Mouse (Mus musculus) forebrain, embryonic 12.5 days (tissue): Measurements from ENCODE around the gene Zfyve19. TPM values are rescaled to one million over a fixed set of nuclear protein-coding genes. Genes with fewer than 3 reads are reported as not detected.

Experiments
- ATAC-seq: fragments of 200-750 bp; cut with Nextera tagmentation; 2 replicates; pipeline ENCODE4 v1.8.0; 2017; ENCODE audit warnings: moderate TSS enrichment; ENCODE audit not compliant: low FRiP score
- H3K27ac ChIP-seq: fragments of 300-500 bp; sonication (generic); 2 replicates; pipeline ENCODE4 v1.5.1; 2016; ENCODE audit warnings: mild to moderate bottlenecking
- H3K27me3 ChIP-seq: fragments of 300-500 bp; sonication (generic); 2 replicates; pipeline ENCODE4 v1.6.1; 2016; ENCODE audit warnings: mild to moderate bottlenecking
- H3K36me3 ChIP-seq: fragments of 300-500 bp; sonication (generic); replicated peaks from 2 replicates; pipeline ENCODE4 v1.6.1; 2016; ENCODE audit warnings: mild to moderate bottlenecking
- H3K4me1 ChIP-seq: fragments of 300-500 bp; sonication (generic); 2 replicates; pipeline ENCODE4 v1.6.1; 2016
- H3K4me2 ChIP-seq: fragments of 300-500 bp; sonication (generic); 2 replicates; pipeline ENCODE4 v1.6.1; 2016; ENCODE audit warnings: mild to moderate bottlenecking, moderate library complexity
- H3K4me3 ChIP-seq: fragments of 300-500 bp; sonication (generic); replicated peaks from 2 replicates; pipeline ENCODE4 v1.5.1; 2016; ENCODE audit warnings: mild to moderate bottlenecking
- H3K9ac ChIP-seq: fragments of 300-500 bp; sonication (generic); 2 replicates; pipeline ENCODE4 v1.6.1; 2016; ENCODE audit warnings: mild to moderate bottlenecking
- H3K9me3 ChIP-seq: fragments of 300-500 bp; sonication (generic); 2 replicates; pipeline ENCODE4 v1.6.1; 2016
- WGBS: fragments of 180-500 bp; shearing (Covaris S2); methylation state at CpG from one replicate; pipeline ENCODE4 v1.1.7; 2016; 5-methylcytosine and 5-hydroxymethylcytosine counted together
- polyA plus RNA-seq: library from polyadenylated mRNA; unstranded; fragments of >200 nt; fragmentation: Nextera tagmentation; extraction: Ambion mirVana; gene quantifications from 2 replicates; pipeline ENCODE4 v1.2.1, GENCODE M21; 2016

Zfyve19 gene
- polyA plus RNA-seq, 1 experiment from 2014 or later, result 51.1 TPM

DNA sequence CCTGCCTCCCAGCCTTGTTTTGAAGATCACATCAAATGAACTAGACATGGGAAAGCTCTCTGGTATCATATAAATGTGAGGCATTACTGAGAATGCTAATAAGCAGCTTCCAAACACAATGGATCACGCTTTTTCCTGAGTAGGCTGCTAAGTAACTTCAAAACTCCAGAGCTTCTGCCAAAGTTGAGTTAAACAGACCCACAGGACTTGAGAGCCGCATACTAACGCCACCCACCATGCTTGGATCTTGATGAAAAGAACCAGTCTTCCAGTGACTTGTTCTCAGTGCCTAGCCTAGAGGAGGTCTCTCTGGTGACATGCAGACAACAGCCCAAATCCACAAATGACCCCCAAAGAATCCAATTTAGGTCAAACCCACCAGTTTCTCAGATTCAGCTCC is 9.5 kb upstream of the Zfyve19 start:
- no peak overlapping the region for H3K4me3 ChIP-seq
- no peak overlapping the region for H3K9ac ChIP-seq
- H3K27ac ChIP-seq, result no peak overlapping the region
- no peaks in the 10 kb centered on the region for H3K9me3 ChIP-seq
- H3K27me3 ChIP-seq, result no peaks in the 10 kb centered on the region
- 49% methylated on average over 3 of the region's 3 CpGs for WGBS
- no peaks in the 10 kb centered on the region for H3K36me3 ChIP-seq
- no peak overlapping the region for H3K4me2 ChIP-seq
- no peak for ATAC-seq
- peaks cover 24% of the 10 kb centered on the region for H3K4me1 ChIP-seq

- H3K4me3 ChIP-seq, result no peak overlapping the region
- no peak overlapping the region for H3K4me2 ChIP-seq
- ATAC-seq, result no peak
- 69% methylated on average over 5 of the region's 5 CpGs for WGBS
- peaks cover 28% of the 10 kb centered on the region for H3K4me1 ChIP-seq
- no peak overlapping the region for H3K27ac ChIP-seq
- no peaks in the 10 kb centered on the region for H3K27me3 ChIP-seq
- no peaks in the 10 kb centered on the region for H3K36me3 ChIP-seq
- no peak overlapping the region for H3K9ac ChIP-seq
- no peaks in the 10 kb centered on the region for H3K9me3 ChIP-seq
These were observed 5.4 kb upstream of the Zfyve19 start for GRCm38 (mm10) chr2:119202914-119203453.

- no peak overlapping the region for H3K9ac ChIP-seq
- H3K4me3 ChIP-seq, result no peak overlapping the region
- no peaks in the 10 kb centered on the region for H3K9me3 ChIP-seq
- no peak for ATAC-seq
- no peaks in the 10 kb centered on the region for H3K27me3 ChIP-seq
- H3K4me1 ChIP-seq, result peaks cover 24% of the 10 kb centered on the region
- H3K36me3 ChIP-seq, result no peaks in the 10 kb centered on the region
- H3K4me2 ChIP-seq, result no peak overlapping the region
- no peak overlapping the region for H3K27ac ChIP-seq
- 80% methylated on average over 4 of the region's 4 CpGs for WGBS
These were observed 4.5 kb upstream of the Zfyve19 start for GRCm38 (mm10) chr2:119203871-119204460.

- H3K9ac ChIP-seq, result peak overlapping the region; percentile 79
- no peaks in the 10 kb centered on the region for H3K27me3 ChIP-seq
- peaks cover 24% of the 10 kb centered on the region for H3K36me3 ChIP-seq
- WGBS, result 20% methylated on average over 6 of the region's 6 CpGs
- H3K4me2 ChIP-seq, result peak overlapping the region; percentile 70
- no peak; the same call in 1 of the 2 replicates for ATAC-seq
- H3K27ac ChIP-seq, result peak overlapping the region; percentile 87
- H3K4me1 ChIP-seq, result peaks cover 26% of the 10 kb centered on the region
- H3K4me3 ChIP-seq, result peak overlapping the region; percentile 74
- H3K9me3 ChIP-seq, result no peaks in the 10 kb centered on the region
These were observed 465 bp upstream of the Zfyve19 start for GRCm38 (mm10) chr2:119207961-119208343.

DNA sequence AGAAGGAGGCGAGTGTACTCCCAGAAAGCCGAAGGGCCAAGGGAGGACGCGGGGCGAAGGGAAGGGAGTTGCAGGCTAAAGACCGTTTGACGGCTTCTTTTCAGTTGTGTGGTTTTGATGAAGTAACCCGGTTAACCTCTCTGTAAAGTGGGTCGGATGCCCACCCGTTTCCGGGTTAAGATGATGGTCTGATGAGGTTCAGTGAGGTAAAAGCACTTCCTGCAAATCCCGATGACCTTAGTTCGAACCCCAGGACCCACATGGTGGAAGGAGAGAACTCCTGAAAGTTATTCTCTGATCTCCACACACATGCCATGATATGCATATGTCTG is 725 bp downstream of the Zfyve19 start:
- Histone ChIP-seq H3K4me1 (peaks cover 17% of the 10 kb centered on the region), H3K36me3 (peaks cover 30% of the 10 kb centered on the region), H3K27me3 (no peaks in the 10 kb centered on the region), H3K9me3 (no peaks in the 10 kb centered on the region), H3K9ac (peak overlapping the region; percentile 79), H3K27ac (peak overlapping the region; percentile 87; the same call in 1 of the 2 replicates), H3K4me3 (peak overlapping the region; percentile 74), H3K4me2 (peak overlapping the region; percentile 70)
- ATAC-seq, result peak; percentile 5
- 2% methylated on average over 13 of the region's 13 CpGs for WGBS

DNA sequence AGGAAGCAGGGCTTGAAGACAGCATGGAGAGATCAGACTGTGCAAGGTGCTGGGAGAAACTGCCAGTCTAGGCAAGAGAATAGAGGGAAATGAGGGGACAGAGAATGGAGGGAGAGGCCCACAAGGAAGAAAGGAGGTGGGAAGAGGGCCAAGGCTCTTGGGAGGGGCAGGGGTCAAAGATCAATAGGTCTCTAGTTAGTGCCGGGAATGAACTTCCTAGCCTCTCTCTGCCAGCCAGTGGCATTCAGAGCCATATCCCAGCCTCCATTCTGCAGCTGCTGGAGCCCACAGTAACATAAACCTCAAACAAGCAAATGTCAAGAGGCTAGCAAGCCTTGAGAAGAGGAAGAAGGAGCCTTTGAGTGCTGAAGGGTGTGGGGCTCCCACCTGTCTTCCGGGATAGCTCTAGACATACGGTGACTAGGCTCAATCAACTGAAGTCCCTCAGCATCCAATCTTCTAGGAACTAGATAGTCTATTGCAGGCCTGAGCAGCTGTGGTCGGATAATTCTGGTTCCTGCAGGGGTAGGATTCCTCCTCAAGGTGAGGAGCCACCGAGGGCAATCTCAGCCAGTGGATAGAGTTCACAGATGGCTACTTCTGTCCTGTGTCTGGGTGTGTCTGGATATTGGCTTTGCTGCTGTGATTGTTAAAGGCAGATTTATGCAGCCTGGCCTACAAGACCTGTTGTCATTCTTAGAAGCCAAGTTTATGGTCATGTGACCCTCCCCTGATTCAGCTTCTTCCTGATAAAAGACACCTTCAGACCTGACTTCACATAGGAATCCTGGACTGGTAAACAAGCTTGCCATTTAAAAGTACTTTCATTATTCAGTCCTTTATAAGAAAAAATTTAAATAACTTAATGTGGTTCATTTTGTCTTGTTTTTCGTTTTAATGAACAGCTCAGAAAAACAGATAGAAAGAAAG is 21.6 kb downstream of the Zfyve19 start, which contains the start of gene Ppp1r14d:
Gene Ppp1r14d (minus strand): TSS at position 132 of the 930 bp plus-strand sequence.
- peaks cover 27% of the 10 kb centered on the region for H3K27me3 ChIP-seq
- H3K36me3 ChIP-seq, result no peaks in the 10 kb centered on the region
- no peak for ATAC-seq
- H3K4me1 ChIP-seq, result no peaks in the 10 kb centered on the region
- no peaks in the 10 kb centered on the region for H3K9me3 ChIP-seq
- H3K4me2 ChIP-seq, result no peak within 1 kb of the TSS
- WGBS, result 71% methylated on average over 6 of the region's 6 CpGs
- no peak within 1 kb of the TSS for H3K4me3 ChIP-seq
- no peak within 1 kb of the TSS for H3K9ac ChIP-seq
- H3K27ac ChIP-seq, result no peak within 1 kb of the TSS

GRCm38 (mm10) chr2:119236682-119237209 is 28.3 kb downstream of the Zfyve19 start:
- Histone ChIP-seq H3K4me3 (peak overlapping the region; percentile 44), H3K27ac (no peak overlapping the region), H3K27me3 (peaks cover 73% of the 10 kb centered on the region), H3K36me3 (no peaks in the 10 kb centered on the region), H3K4me2 (peak overlapping the region; percentile 62), H3K9ac (peak overlapping the region; percentile 40; the same call in 1 of the 2 replicates), H3K9me3 (no peaks in the 10 kb centered on the region), H3K4me1 (peaks cover 14% of the 10 kb centered on the region)
- WGBS, result 5% methylated on average over 25 of the region's 25 CpGs
- no peak for ATAC-seq

- Histone ChIP-seq H3K27ac (no peak within 1 kb of the TSS), H3K4me2 (peak within 1 kb of the TSS; percentile 62), H3K9me3 (no peaks in the 10 kb centered on the region), H3K27me3 (peaks cover 74% of the 10 kb centered on the region), H3K9ac (peak within 1 kb of the TSS; percentile 40; the same call in 1 of the 2 replicates), H3K4me3 (peak within 1 kb of the TSS; percentile 44), H3K4me1 (peaks cover 14% of the 10 kb centered on the region), H3K36me3 (no peaks in the 10 kb centered on the region)
- under 1% methylated on average over 69 of the region's 73 CpGs for WGBS
- no peak for ATAC-seq
These were observed 28.9 kb downstream of the Zfyve19 start, which contains the start of gene Spint1 for GRCm38 (mm10) chr2:119237210-119237870. Gene Spint1, plus strand, starts transcription at chr2:119237362.

DNA sequence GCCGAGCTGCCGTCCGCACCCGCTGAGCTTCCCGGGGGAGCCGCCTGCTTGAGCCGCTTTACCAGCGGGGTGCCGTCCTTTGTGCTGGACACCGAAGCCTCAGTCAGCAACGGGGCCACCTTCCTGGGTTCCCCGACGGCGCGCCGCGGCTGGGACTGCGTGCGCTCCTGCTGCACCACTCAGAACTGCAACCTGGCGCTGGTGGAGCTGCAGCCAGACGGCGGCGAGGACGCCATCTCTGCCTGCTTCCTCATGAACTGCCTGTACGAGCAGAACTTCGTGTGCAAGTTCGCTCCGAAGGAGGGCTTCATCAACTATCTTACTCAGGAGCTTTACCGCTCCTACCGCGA is 29.4 kb downstream of the Zfyve19 start:
- no peak for ATAC-seq
- Histone ChIP-seq H3K27me3 (peaks cover 76% of the 10 kb centered on the region), H3K9me3 (no peaks in the 10 kb centered on the region), H3K4me2 (peak overlapping the region; percentile 62), H3K9ac (no peak overlapping the region), H3K4me3 (peak overlapping the region; percentile 44), H3K27ac (no peak overlapping the region), H3K36me3 (no peaks in the 10 kb centered on the region), H3K4me1 (peaks cover 14% of the 10 kb centered on the region)
- WGBS, result 2% methylated on average over 31 of the region's 31 CpGs

DNA sequence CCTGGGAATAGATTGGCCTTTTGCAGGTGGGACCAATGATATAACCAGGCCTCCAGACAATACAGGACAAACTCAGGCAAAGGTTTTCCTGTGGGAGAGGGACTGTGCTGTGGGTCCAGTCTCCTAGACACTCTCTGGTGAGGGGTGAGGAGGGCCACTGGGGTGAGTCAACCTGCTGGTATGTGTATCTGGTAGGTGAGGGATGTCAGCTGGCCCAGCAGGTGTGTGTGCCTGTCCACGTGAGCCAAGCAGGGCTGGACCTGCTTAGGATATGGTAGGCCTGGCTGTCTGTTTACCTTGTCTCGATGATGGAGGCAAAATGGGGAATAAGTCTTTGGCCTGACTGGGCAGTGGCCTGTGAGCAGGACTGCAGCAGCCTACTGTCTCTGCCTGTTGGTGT is 30.3 kb downstream of the Zfyve19 start:
- no peaks in the 10 kb centered on the region for H3K9me3 ChIP-seq
- H3K36me3 ChIP-seq, result no peaks in the 10 kb centered on the region
- H3K9ac ChIP-seq, result no peak overlapping the region
- H3K4me3 ChIP-seq, result no peak overlapping the region
- peaks cover 72% of the 10 kb centered on the region for H3K27me3 ChIP-seq
- WGBS, result 75% methylated on average over 2 of the region's 2 CpGs
- no peak for ATAC-seq
- no peak overlapping the region for H3K4me2 ChIP-seq
- peaks cover 14% of the 10 kb centered on the region for H3K4me1 ChIP-seq
- no peak overlapping the region for H3K27ac ChIP-seq

DNA sequence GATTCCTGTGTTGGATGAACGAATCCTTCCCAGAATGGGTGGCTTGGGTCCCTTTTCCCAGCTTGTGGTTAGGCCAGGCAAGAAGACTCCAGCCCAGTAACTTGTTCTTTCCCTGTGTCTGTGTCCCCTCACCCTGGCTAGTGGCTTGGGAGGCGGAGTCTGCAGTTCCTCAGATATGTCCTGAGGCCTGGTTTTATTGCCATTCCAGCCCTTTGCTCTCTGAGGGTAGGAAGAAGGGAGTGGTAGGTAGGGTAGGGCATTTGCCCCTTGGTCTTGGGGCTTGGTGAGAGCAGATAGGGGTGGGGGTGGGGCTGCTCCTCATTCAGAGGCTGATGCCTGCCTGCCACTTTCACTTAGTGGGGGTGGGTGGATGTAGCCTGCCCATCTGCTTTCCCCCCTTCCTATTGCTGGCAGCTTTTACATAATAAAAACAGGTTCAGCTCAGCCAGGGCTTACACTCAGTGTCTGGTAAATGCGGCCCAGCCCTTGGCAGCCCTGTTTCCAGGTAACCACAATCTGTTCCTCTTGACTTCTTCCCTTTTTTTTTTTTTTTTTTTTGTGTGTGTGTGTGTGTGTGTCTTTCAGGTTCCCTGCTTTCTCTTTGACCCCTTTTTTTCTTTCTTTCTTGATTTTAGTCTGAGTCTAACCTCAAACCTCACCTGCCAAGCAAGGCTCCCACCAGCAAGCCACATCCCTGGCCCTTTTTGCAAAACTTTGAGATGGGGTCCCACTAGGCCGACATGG is 31.8 kb downstream of the Zfyve19 start:
- no peak for ATAC-seq
- no peak overlapping the region for H3K9ac ChIP-seq
- H3K4me1 ChIP-seq, result peaks cover 14% of the 10 kb centered on the region

More for the DNA sequence above, 31.8 kb downstream of the Zfyve19 start:
- 57% methylated on average over 4 of the region's 4 CpGs for WGBS
- H3K4me3 ChIP-seq, result no peak overlapping the region
- peaks cover 57% of the 10 kb centered on the region for H3K27me3 ChIP-seq
- H3K27ac ChIP-seq, result no peak overlapping the region
- no peak overlapping the region for H3K4me2 ChIP-seq
- H3K36me3 ChIP-seq, result no peaks in the 10 kb centered on the region
- H3K9me3 ChIP-seq, result no peaks in the 10 kb centered on the region
